Mouse (Mus musculus): ENCODE measurements around the gene Tgm2. TPM values are rescaled to one million over a fixed set of nuclear protein-coding genes. Genes with fewer than 3 reads are reported as not detected.

The Tgm2 gene
- total RNA-seq, 2 experiments from 2014 or later, result 7.9 to 12.7 TPM

DNA sequence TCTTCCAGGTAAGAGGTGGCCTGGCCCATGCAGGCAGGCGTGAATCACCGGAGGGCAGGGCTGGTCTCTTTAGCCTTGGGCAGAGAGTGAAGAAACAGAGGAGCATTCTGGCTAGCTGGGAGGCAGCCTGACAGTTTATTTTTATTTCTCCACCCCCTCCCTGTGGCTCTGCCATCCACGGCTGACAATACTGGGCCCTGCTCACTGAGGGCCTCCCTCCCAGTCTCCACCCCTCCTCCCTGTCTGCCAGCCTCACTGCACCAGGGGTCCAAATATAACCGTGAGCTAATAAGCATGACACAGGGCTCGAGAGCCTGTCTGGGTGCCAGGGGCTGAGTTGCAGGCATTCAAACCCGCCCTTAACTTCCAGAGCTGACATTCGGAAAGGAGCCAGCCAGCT lies 6.6 kb downstream of the Tgm2 start:
- peak in 1 of 2 experiments; percentile 26 for DNase-seq

DNA sequence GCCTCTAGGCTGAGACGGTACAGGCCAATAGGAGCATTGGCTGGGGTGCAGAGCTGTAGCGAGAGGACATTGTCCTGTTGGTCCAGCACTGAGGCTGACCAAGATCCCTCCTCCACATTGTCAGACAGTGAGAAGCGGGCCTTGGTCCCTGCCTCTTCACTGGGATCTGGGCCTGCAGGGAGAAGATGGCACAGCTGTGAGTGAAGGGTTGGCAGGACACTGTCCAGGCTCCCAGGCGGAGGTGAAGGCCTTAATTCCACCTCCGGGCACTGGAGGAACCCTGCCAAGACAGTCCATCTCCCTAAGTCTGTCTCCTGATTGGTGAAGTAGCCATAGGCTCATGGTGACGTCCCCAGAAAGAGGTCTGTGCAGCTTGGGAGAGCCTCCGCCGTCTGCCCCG lies 7.5 kb downstream of the Tgm2 start:
- DNase-seq, result no peak

DNA sequence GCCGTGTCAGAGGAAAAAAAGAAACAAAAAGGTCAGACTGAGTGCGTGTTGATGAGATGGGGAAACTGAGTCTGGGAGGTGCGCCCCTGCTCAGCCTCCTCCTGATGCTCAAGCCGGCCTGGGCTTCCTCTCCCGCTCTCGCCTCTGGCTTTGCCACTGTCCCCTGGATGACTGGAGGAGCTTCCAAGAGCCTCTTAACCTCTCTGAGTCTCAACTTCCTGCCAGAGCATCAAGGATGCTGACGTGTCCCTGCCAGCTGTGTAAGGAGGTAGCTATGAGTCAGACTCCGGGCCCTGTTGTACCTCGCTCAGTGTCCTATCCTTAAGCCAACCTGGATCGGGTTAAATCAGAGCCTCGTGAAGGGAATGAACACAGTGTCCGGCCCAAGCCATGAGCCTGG lies 8.5 kb downstream of the Tgm2 start:
- no peak for DNase-seq

DNA sequence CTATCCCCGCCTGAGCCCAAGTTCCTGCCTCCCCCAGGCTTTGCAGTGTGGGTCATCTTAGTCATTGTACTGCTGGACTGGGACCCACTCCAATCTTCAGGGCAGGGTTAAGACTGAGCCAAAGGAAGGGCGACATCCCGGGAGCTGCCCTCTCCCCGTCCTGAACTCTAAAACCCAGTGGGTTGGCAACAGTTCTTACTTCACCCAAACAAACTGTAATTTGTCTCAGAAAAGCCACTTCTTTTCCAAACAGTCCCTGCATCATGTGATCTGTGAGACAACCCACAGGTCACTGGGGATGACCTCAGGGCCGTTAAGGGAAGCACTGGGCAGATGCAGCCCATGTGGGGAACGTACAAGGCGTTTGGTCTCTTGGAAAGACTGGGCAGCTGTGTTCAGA lies 10.0 kb downstream of the Tgm2 start:
- no peak for DNase-seq

DNA sequence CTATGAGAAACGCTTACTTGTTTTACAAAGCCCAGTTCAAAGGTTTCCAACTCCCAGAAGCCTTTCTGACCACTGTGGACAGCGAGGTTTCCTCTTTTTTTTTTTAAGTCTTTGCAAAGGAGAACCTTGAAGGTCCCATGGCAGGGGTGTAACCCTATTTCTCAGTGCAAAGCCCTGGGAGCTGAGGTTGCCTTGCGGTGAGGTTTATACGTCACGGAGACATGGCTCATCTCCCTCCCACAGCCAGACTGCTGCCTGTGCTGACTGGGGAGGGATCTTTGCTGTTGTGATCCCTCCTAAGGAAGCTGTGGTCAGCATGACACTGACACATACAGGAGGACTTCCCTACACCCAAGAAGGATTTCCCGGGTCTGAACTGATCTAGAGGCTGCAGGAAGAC lies 13.2 kb downstream of the Tgm2 start:
- DNase-seq, result no peak

DNA sequence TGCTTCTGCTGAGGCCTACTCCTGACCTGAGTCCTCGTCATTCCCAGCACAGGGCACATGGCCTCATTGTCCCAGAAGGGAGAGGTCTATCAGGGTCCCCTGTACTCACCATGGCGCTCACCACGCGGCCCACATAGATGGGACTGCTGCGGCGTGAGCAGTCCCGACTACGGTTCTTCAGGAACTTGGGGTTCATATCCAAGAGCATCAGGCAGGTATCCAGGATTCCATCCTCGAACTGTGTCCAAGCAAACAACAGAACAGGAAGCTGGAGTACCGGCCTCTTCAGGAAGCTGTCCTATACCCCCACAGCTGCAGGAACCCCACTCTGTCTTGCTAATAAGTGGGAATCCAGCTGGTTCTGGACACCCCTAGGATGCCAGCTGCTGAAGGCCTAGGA lies 13.9 kb downstream of the Tgm2 start:
- no peak for DNase-seq

DNA sequence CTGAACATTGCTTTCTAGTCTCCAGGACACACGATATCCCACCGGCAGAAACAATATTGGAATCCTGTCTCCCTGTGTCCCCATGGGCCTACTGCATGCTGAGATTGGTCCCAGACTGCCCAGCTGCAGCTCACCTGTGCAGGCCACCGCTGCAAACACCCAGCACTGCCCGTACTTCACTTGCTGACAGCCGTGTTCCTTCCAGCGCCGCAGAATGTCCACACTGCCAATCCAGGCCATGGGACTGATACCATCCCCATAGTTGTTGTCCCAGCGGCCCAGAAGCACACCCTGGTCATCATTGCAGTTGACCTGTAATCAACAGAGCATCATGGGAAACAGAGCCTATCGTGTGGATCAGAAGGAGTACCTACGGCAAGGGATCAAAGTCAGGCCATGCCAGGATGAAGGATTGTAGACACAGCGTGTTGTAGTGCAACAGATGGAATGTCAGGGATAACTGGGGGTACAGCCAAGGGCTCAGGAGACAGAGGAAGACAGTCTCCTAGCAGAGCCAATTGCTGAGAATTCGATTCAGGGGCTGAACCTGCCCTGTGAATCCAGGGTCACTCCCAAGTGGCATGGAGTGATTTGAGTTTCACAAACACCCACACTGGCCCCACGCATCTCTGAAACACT lies 14.9 kb downstream of the Tgm2 start:
- no peak for DNase-seq

DNA sequence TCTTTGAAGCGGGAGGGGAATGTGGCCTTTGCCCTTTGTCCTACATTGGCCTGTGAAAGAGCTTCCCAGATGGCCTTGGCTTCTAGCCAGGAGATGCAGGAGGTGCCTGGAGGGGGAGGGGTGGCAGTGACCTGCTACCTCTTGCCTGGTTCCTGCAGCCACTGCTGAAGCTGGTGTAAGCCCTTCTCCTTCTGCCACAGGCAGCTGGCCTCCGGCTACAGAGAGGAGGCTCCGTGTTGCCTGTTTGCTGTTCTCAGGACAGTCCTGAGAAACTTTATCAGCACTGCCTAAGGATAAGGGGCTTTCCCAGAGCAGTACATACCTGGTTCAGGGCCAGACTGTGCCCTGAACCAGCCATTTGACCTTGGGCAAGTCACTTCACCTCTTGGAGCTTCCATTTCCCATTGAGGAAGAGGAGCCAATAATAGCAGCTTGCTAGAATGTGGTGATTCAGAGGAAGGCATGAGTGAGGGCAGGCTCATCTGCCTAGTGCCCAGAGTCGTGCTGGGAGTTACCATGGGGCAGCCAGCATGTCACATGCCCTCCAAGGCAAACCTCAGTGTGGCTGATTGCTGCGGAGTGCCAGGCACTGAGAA lies 15.7 kb downstream of the Tgm2 start:
- DNase-seq, result no peak

DNA sequence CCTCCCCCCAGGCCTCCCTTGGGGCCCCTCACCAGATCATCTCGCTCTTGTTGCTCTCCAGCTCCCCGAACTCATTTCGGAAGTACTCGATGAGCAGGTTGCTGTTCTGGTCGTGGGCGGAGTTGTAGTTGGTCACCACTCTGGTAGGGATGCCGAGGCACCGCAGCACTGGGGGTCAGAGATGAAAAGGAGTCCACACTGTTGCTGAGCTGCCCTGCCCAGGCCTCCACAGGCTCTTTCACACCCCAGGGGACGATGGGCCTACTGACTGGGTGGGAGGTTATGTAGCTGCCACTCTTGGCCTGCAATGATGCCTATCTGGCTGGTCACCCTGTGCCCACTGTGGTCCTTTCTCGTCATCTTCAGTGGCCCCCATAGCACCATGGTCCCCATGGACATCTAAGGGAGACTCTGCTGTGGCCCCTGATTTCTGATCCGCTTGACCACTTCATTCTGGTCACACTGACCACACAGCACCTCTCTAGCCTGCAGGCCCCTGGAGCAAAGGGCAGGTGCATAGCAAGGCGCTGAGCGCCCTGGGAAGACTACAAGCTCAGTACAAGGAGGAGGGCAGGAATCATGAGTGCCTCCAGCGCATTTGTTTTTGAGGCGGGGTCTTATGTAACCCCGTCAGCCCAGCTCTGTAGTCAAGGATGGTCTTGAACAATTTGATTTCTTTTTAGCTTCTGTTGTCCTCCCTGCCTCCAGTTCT lies 16.8 kb downstream of the Tgm2 start:
- no peak for DNase-seq

DNA sequence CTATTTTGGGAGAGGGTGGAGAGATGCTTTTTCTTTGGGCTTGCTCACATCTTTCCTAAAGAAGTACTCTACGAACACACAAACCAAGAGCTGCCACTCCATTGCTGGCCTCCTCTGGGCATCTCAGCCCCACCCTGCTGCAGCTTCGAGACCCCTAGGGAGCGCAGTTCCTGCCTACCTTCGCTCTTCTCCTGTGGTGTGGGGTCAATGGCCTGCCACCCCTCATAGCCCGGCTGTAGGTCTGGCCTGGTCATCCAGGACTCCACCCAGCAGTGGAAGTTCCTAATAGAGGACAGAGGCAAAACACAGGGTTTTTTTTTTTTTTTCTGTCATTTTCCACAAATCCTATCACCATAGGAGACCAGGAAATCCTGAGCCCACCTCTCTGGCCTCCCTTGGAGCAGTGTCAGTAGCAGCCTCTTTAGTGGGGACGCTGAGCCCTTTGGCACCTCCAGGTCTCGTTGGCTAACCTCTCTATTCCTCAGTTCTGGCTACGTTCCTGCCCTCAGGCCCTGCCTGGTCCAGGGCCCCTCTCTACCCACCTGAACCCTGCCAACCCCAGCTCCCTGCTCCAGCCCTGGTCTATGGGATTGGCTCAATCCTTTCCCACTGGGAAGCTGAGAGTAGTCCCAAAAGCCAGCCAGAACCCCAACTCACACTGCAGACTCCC lies 17.6 kb downstream of the Tgm2 start:
- DNase-seq, result no peak

DNA sequence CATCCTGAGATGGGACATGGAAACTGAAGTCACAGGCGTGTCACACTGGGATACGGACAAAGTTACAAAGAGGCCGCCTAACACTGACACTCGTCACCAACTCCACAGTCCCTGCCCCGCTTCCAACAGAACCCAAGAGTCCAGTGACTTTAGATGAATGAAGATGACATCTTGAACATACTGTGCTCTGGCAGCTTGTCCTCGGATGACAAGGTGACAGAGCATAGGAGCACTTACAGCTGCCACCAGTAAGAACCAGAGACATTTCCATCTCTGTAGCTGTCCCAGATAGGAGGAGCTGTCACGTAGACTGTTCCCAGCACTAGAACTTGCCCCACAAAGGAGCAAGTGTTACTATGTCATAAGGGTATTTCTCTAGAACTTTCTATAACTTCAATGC lies 18.4 kb downstream of the Tgm2 start:
- no peak for DNase-seq

DNA sequence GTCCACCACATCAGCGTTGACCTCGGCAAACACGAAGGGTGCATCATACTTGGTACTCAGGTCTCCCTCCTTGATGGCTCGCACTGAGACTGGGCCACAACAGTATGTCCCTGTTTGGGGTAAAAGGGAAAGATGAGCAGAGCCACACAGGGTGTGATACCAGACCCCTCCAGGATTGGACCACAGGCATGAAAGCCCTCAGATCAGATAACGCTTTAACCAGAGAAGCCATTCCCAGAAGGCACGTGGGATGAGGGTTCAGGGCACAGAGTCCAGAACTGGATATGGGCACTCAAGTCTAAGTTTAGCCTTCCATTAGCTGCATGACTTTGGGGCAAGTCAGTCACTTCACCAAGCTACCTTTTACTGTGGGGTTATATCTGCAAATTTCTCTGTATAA lies 19.0 kb downstream of the Tgm2 start:
- DNase-seq, result no peak

DNA sequence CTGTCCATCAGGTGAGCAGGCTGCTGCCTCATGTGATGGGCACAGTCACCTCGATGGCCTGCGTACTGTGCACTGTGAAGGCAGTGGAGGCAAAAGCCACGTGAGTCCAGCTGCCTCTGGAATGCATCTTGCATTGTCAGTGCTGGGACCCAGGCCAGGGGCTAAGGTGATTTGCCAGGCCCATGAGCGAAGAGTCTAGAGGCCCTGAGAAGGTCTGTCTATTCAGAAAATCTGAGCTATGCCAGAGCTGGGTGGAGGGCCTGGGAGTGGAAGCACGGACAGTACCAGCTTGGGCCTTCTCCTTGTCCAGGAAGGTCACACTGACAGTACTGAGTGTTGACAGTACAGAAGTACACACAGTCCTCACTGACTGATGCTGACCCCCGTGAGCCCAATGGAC lies 23.4 kb downstream of the Tgm2 start:
- no peak for DNase-seq

DNA sequence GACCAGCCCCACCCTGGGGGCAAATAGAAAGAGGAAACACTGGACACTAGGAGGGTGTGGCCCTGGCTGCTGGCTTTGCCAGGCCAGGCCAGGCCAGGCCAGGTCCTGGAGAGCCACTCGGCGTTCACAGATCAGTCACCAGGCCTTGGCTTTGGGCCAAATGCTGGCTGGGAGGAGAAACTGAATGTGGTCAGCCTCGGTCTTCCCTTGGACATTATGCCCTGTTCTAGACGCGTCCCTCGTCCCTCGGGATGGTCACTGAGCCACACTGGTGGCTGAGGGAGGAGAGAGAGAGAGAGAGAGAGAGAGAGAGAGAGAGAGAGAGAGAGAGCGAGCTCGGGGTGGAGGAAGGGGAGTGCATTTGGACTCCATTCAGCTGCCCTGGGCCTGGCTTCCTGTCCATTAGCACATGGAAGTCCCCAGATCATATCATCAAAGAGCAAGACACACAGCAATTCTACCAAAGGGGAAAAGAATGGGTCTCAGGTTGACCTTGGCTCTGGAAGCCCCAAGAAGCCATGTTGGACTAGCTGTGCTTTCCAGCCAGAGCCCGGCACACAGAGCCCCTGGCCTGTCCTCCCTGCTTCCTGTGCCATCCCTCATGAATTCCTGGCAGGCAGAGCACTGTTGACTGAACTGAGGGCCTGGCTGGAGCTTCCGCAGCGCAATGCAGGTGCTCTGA lies 24.4 kb downstream of the Tgm2 start:
- no peak for DNase-seq

DNA sequence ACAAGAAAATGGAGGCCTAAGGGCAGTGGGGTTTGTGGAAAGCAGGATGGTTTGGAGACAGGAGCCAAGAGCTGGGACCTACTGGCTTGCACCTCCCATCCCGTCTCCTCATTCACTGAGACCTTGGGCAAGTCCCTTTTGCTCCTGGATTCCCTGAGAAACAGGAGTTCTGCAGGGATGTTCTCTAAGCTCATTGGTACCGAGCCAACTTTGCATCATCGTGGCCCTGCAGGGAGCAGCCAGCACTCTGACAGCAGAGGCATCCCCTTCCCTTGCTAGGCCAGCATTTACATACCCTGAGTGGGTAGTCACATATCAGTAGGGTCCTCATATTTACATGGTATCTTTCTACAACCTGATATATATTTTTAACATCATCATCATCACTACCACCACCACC lies 25.4 kb downstream of the Tgm2 start:
- DNase-seq, result no peak

DNA sequence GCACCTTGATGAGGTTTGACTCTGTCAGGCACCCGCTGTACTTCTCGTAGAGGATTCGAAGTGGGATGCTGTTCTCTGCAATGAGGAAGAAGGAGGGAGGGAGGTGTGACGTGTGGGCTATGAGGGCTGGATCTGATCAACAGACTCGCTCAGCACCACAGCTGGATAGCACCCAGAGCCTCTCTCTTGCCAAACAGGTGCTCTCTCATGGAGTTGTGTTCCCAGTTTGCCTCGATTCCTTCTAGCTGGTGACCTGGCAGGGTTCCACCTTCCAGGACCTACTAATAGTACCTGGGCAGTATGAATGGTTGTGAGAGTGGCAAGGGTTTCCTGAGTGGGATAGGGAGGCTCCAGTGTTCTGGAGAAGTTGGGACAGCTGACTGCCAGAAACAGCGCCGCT lies 26.0 kb downstream of the Tgm2 start:
- no peak for DNase-seq

DNA sequence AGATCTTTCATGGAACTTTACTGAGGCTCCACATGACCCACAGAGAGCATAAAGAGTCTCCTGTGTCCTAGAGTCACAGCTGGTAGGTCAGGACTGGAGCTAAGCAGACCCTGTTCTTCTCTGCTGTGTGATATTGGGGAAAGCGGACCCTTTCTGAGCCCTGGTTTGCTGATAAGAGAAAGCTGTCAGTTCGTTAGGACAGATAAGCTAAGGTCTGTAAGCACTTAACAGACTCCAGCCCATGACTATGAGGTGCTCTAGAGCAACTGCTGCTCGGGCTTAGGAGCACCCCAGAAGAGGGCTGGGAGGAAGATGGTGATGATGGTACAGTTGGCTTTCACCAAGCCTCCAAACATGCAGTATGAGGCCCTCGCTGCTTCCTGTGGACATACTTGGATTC lies 27.1 kb downstream of the Tgm2 start:
- DNase-seq, result no peak

DNA sequence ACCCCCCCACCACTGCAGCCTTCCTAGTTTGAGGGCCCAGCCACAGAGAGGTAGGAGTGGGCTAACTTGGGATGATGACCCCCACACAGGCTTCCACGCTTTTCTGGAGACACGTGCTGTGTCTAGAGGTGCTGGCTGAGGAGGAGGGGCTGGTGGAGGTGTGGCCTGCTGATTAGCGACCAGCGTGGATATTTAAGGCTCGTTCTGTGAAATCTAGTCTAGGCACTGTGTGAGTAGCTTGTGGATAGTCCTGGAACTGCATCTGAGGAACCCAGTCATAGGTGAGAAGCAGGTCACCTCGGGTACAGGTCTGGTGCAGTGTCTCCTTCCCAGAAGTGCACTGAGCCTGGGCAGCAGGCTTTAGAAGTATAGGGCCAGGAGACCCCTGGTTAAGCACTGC lies 29.6 kb downstream of the Tgm2 start:
- DNase-seq, result no peak

DNA sequence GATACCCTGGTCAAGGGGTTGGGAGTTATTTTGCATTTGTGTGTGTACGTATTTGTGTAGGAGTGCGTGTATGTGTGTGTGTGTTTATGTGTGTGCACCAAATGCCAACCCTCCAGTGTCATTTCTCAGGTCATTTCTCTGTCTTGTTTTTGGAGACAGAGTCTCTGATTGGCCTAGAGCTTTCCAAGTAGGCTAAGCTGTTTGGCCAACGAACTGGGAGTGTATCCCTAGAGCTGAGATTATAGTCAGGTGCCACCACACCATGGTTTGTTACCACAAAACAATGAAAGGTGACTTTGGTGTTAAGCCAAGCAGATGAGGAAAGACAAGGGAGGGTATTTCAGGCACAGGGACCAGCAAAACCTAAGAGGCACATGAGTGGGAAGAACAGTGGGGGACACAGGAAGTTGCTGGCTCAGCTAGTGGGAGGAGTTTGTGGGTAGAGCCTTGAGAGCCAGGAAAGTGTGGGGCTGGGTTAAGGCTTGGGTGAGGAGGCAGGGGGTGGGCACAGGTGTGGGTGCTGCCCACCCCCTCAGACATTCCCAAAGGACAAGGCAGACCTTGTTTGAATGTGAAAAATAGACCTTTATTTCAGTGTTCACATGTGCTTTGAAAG lies 30.3 kb downstream of the Tgm2 start:
- DNase-seq, result no peak

DNA sequence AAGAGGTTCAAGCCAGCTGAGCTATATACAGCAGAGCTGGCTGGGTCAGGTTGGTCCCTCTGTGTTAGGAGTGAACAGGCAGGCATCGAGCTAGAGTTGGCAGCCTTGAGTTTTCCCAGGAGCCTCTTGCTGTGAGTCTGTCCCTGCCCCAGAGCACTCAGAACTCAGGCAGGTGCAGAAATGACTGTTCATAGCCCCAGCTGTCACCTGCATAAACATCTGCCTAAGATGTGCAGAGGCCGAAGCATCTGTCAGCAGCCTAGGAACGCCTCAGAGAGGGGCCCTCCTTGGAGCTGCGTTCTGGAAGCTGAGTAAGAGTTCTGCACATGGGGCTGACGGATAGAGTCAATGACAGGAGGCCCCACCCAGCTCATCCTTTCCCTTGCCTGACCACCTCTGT lies 31.3 kb downstream of the Tgm2 start:
- no peak for DNase-seq

DNA sequence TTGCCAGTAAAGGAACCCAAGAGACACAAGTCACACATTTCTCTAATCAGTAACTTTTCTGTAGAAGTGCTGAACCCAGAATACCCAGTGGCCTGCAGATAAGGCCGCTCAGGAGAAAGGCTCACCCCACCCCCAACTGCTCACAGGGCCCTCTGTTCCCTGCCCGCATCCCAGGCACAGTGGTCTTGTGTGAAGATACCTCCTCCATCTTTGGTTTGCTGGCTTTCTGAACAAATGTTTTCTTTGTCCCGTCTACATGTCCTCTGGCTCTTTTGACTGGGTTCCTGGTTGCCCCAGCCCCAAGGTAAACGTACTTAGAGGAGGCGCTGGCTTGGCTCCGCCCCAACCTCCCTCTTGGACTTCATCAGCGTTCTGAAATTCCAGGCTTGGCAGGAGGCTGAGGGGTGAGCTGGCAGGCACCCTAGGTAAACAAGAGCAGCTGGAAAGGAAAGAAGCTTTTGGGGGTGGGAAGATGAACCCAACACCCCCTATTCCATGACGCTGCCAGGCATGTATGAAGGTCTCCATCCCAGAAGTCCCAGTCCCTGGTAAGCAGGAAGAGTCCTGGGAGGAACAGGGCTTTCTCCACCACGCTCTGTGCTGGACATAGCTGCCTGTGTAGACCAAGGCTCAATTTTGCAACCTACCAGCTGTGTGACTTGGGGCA lies 32.5 kb downstream of the Tgm2 start:
- DNase-seq, result no peak

DNA sequence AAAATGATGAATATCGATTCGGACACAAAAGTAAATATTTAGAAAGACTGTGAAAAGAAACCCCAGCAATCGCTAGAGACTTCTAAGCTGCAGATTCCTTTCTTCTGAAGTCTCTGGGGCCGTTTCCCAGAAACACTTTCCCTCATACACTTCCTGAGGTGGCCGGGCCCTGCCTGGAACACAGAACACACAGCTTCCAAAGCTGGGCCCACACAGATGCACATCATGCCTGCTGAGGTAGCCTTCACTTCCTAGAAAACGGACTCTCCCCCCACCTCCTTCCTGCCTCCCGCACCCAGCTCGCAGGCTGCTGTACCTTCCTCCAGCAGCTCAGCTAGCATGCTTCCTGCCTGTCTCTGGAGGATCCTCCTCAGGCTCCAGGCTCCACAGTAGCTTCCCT lies 36.7 kb downstream of the Tgm2 start:
- no peak for DNase-seq
